Mouse (Mus musculus): ENCODE results near the gene Tmeff1. TPM values are rescaled to one million over a fixed set of nuclear protein-coding genes. Genes with fewer than 3 reads are reported as not detected.
"Not testable (repeated sequence)": the region's sequence is repeated elsewhere in the genome, so short reads cannot be mapped to it uniquely, and the experiment has no call there.

The Tmeff1 gene
- total RNA-seq, 2 experiments from 2014 or later, result not detected

- no peak for ATAC-seq (replicated peaks; ENCODE audit: low FRiP score, low TSS enrichment, poor library complexity, severe bottlenecking)
These were observed 75.9 kb downstream of the Tmeff1 start for GRCm38 (mm10) chr4:48660619-48661575.

- ATAC-seq (replicated peaks; ENCODE audit: low FRiP score, low TSS enrichment, poor library complexity, severe bottlenecking), result no peak
These were observed 78.3 kb downstream of the Tmeff1 start, which contains the start of gene Cavin4 for GRCm38 (mm10) chr4:48663271-48663670. Gene Cavin4 (plus strand): TSS chr4:48663514.

GRCm38 (mm10) chr4:48664021-48664420, 79.0 kb downstream of the Tmeff1 start:
- ATAC-seq (replicated peaks; ENCODE audit: low FRiP score, low TSS enrichment, poor library complexity, severe bottlenecking), result no peak

- ATAC-seq (replicated peaks; ENCODE audit: low FRiP score, low TSS enrichment, poor library complexity, severe bottlenecking), result no peak
These were observed 82.3 kb downstream of the Tmeff1 start for GRCm38 (mm10) chr4:48667279-48667678.

- no peak for ATAC-seq (replicated peaks; ENCODE audit: low FRiP score, low TSS enrichment, poor library complexity, severe bottlenecking)
These were observed 87.9 kb downstream of the Tmeff1 start for GRCm38 (mm10) chr4:48672915-48673314.

GRCm38 (mm10) chr4:48674412-48674811, 89.4 kb downstream of the Tmeff1 start:
- ATAC-seq (replicated peaks; ENCODE audit: low FRiP score, low TSS enrichment, poor library complexity, severe bottlenecking), result no peak

GRCm38 (mm10) chr4:48676570-48677185, 91.7 kb downstream of the Tmeff1 start:
- ATAC-seq (replicated peaks; ENCODE audit: low FRiP score, low TSS enrichment, poor library complexity, severe bottlenecking), result no peak

- ATAC-seq (replicated peaks; ENCODE audit: low FRiP score, low TSS enrichment, poor library complexity, severe bottlenecking), result no peak
These were observed 92.3 kb downstream of the Tmeff1 start for GRCm38 (mm10) chr4:48677276-48677675.

- ATAC-seq (replicated peaks; ENCODE audit: low FRiP score, low TSS enrichment, poor library complexity, severe bottlenecking), result no peak
These were observed 92.8 kb downstream of the Tmeff1 start for GRCm38 (mm10) chr4:48677812-48678211.

- ATAC-seq (replicated peaks; ENCODE audit: low FRiP score, low TSS enrichment, poor library complexity, severe bottlenecking), result no peak
These were observed 93.8 kb downstream of the Tmeff1 start for GRCm38 (mm10) chr4:48678793-48679192.

- ATAC-seq (replicated peaks; ENCODE audit: low FRiP score, low TSS enrichment, poor library complexity, severe bottlenecking), result not testable (repeated sequence)
These were observed 94.8 kb downstream of the Tmeff1 start for GRCm38 (mm10) chr4:48679728-48680127.

- no peak for ATAC-seq (replicated peaks; ENCODE audit: low FRiP score, low TSS enrichment, poor library complexity, severe bottlenecking)
These were observed 95.2 kb downstream of the Tmeff1 start for GRCm38 (mm10) chr4:48680214-48680613.

GRCm38 (mm10) chr4:48680648-48681343, 95.8 kb downstream of the Tmeff1 start:
- 0 out of 2 replicates have a peak, but pooled peaks have one; percentile 65 for ATAC-seq (replicated peaks; ENCODE audit: low FRiP score, low TSS enrichment, poor library complexity, severe bottlenecking)

- no peak for ATAC-seq (replicated peaks; ENCODE audit: low FRiP score, low TSS enrichment, poor library complexity, severe bottlenecking)
These were observed 98.2 kb downstream of the Tmeff1 start for GRCm38 (mm10) chr4:48683126-48683525.

- ATAC-seq (replicated peaks; ENCODE audit: low FRiP score, low TSS enrichment, poor library complexity, severe bottlenecking), result not testable (repeated sequence)
These were observed 98.7 kb downstream of the Tmeff1 start for GRCm38 (mm10) chr4:48683633-48684209.

GRCm38 (mm10) chr4:48684593-48685187, 99.7 kb downstream of the Tmeff1 start:
- no peak for ATAC-seq (replicated peaks; ENCODE audit: low FRiP score, low TSS enrichment, poor library complexity, severe bottlenecking)

GRCm38 (mm10) chr4:48688148-48688547, 103.2 kb downstream of the Tmeff1 start:
- no peak for ATAC-seq (replicated peaks; ENCODE audit: low FRiP score, low TSS enrichment, poor library complexity, severe bottlenecking)

- ATAC-seq (replicated peaks; ENCODE audit: low FRiP score, low TSS enrichment, poor library complexity, severe bottlenecking), result 0 out of 2 replicates have a peak, but pooled peaks have one; percentile 14
These were observed 105.7 kb downstream of the Tmeff1 start for GRCm38 (mm10) chr4:48690640-48691039.

GRCm38 (mm10) chr4:48691793-48692437, 106.9 kb downstream of the Tmeff1 start:
- ATAC-seq (replicated peaks; ENCODE audit: low FRiP score, low TSS enrichment, poor library complexity, severe bottlenecking), result 0 out of 2 replicates have a peak, but pooled peaks have one; percentile 77

Data from megakaryocyte-erythroid progenitor cell, adult 5-6 weeks (primary cell).